Mouse (Mus musculus) liver, adult 2 months (tissue): ENCODE data around the gene Gpr18.

Experiments used
- CTCF ChIP-seq: fragments of 200-500 bp; IDR thresholded peaks from 2 replicates; pipeline ENCODE4 v1.5.1; 2011; ENCODE audit warnings: low read depth, low read length, control low read depth
- POLR2A ChIP-seq: fragments of 200-500 bp; IDR thresholded peaks from 2 replicates; pipeline ENCODE4 v1.6.1; 2011; ENCODE audit warnings: low read length, control low read depth; ENCODE audit not compliant: insufficient read depth; ENCODE audit errors: extremely low read depth

DNA sequence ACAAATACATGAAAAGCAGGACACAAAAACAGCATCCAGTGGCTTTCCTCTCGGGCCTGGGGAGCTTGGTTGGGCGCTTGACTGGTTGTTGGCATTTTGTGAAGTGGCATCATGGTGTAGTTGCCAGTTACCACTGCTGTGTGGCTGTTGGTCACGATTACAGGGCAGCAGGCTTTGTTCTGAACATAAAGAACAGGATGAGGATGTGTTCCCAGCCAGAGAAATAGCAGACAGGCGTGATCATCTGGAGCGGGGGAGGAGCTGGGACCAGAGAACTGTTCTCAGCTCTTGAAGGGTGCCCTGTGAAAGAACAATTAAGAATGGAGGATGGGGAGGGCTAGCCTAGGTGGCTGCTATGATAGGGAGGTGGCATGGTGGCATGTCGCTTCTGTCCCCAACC is 11.3 kb upstream of the Gpr18 start:
- TF ChIP-seq POLR2A, result no peak
- no peak for TF ChIP-seq CTCF
